8 mouse cellular contexts compared by ENCODE assay signal in the genomic region with DNA sequence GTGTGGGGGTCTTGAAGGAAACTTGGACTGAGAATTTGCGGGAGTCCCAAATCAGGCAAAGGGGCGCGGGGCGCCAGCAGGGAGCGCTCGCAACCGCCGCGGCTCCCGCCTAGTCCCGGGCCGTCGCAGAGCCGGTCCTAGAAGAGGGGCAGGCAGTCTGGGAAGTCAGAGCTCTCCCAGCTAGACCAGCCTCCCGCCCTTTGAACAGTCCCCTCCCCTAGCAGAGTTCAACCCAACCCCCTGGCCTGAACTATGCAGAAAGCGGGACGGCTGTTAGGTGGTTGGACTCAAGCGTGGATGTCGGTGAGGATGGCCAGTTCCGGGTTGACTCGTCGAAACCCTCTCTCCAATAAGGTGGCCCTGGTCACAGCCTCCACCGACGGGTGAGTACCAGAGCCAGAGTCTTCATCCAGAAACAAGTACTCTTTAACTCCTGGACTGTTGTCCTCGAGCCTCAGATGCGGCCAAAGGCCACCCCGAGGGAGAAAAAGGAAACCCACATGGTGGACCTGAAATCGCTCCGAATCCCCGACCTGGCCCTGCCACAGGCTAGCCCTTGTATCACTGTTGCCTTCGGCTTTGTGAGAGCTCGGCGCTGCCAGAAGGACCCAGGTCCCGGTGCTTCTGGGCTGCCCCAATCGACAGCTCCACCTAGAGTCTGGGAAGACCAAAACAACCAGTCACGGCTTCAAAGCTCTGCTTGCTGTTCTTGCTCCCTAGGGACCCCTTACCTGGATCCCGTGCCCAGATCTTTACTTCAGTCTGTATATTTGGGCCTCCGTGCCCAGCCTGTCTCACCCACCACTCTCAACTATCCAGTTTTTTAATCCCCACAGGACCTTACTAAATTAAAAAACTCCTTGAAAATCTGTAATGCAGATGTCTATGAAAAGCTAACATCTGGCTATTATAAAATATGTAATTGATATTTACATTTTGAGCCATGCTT. TPM values are rescaled to one million over a fixed set of nuclear protein-coding genes. Genes with fewer than 3 reads are reported as not detected.
DNase-seq lines count a peak whose midpoint lies in the region; ATAC-seq and TF ChIP-seq lines count a peak whose summit lies in the region.

TSS of gene Dhrs4 (plus strand) at position 108 of the 949 bp plus-strand sequence.

- H3K27ac ChIP-seq in heart, embryonic 12.5 days (ENCODE audit: poor library complexity, severe bottlenecking), result peak within 1 kb of the TSS; percentile 63
- peak within 1 kb of the TSS; percentile 92 for H3K27ac ChIP-seq in kidney, postnatal 0 days
- H3K27ac ChIP-seq in liver, embryonic 11.5 days (ENCODE audit: low read depth, low read length), result peak within 1 kb of the TSS; percentile 87

- no peaks in the 10 kb centered on the region for H3K27me3 ChIP-seq in heart, embryonic 12.5 days (replicated peaks)
- H3K27me3 ChIP-seq in kidney, postnatal 0 days (ENCODE audit: insufficient read depth, low read length), result no peaks in the 10 kb centered on the region
- H3K27me3 ChIP-seq in liver, embryonic 11.5 days (replicated peaks; ENCODE audit: control insufficient read depth, insufficient read depth, low read length), result no peaks in the 10 kb centered on the region
- H3K27me3 ChIP-seq in myocyte (ENCODE audit: control insufficient read depth, insufficient read depth, insufficient read length), result no peaks in the 10 kb centered on the region

- peak; percentile 95 for ATAC-seq in erythroid progenitor cell, adult 5-6 weeks (replicated peaks; ENCODE audit: low FRiP score, poor library complexity, severe bottlenecking)
- ATAC-seq in heart, embryonic 12.5 days (ENCODE audit: insufficient number of reproducible peaks, low FRiP score), result peak; percentile 96
- ATAC-seq in kidney, postnatal 0 days (replicated peaks; ENCODE audit: low FRiP score, low read depth), result peak; percentile 95
- peak; percentile 94 for ATAC-seq in liver, embryonic 11.5 days (replicated peaks; ENCODE audit: low FRiP score)

- 1% methylated on average over 38 of the region's 38 CpGs for WGBS in heart, embryonic 12.5 days
- under 1% methylated on average over 38 of the region's 38 CpGs for WGBS in kidney, postnatal 0 days
- WGBS in liver, embryonic 11.5 days, result under 1% methylated on average over 38 of the region's 38 CpGs

- H3K4me1 ChIP-seq in heart, embryonic 12.5 days (replicated peaks), result 0 out of 2 replicates have a peak, but pooled peaks cover 4% of the 10 kb centered on the region
- 0 out of 2 replicates have a peak, but pooled peaks cover 6% of the 10 kb centered on the region for H3K4me1 ChIP-seq in kidney, postnatal 0 days (replicated peaks; ENCODE audit: insufficient read depth, low read length)
- peaks cover 26% of the 10 kb centered on the region for H3K4me1 ChIP-seq in liver, embryonic 11.5 days (replicated peaks; ENCODE audit: control insufficient read depth, insufficient read depth, low read length)

- no peaks in the 10 kb centered on the region for H3K9me3 ChIP-seq in heart, embryonic 12.5 days (replicated peaks)
- H3K9me3 ChIP-seq in kidney, postnatal 0 days (replicated peaks; ENCODE audit: low read length), result no peaks in the 10 kb centered on the region
- H3K9me3 ChIP-seq in liver, embryonic 11.5 days (ENCODE audit: control insufficient read depth, low read length), result no peaks in the 10 kb centered on the region

- H3K4me3 ChIP-seq in heart, embryonic 12.5 days, result peak within 1 kb of the TSS; percentile 62
- peak within 1 kb of the TSS; percentile 67 for H3K4me3 ChIP-seq in kidney, postnatal 0 days (replicated peaks; ENCODE audit: low read depth, low read length)
- peak within 1 kb of the TSS; percentile 65 for H3K4me3 ChIP-seq in liver, embryonic 11.5 days (ENCODE audit: low read depth, low read length)
- H3K4me3 ChIP-seq in myocyte, result peak within 1 kb of the TSS; percentile 65

- H3K79me2 ChIP-seq in myocyte (ENCODE audit: control insufficient read depth, insufficient read depth), result no peaks in the 10 kb centered on the region

- H3K36me3 ChIP-seq in heart, embryonic 12.5 days, result peaks cover 15% of the 10 kb centered on the region
- H3K36me3 ChIP-seq in kidney, postnatal 0 days (ENCODE audit: insufficient read depth, low read length), result no peaks in the 10 kb centered on the region
- H3K36me3 ChIP-seq in liver, embryonic 11.5 days (ENCODE audit: control insufficient read depth, insufficient read depth, low read length), result no peaks in the 10 kb centered on the region; the same call in 1 of the 2 replicates
- H3K36me3 ChIP-seq in myocyte (ENCODE audit: control insufficient read depth, insufficient read depth), result no peaks in the 10 kb centered on the region

- H3K9ac ChIP-seq in heart, embryonic 12.5 days, result peak within 1 kb of the TSS; percentile 73
- H3K9ac ChIP-seq in kidney, postnatal 0 days (ENCODE audit: low read depth, low read length), result peak within 1 kb of the TSS; percentile 70
- H3K9ac ChIP-seq in liver, embryonic 11.5 days (ENCODE audit: low read depth, low read length), result peak within 1 kb of the TSS; percentile 93

- H3K4me2 ChIP-seq in heart, embryonic 12.5 days, result peak within 1 kb of the TSS; percentile 70
- H3K4me2 ChIP-seq in kidney, postnatal 0 days (ENCODE audit: low read length), result peak within 1 kb of the TSS; percentile 70
- peak within 1 kb of the TSS; percentile 69 for H3K4me2 ChIP-seq in liver, embryonic 11.5 days
- peak within 1 kb of the TSS; percentile 86 for H3K4me2 ChIP-seq in myocyte (ENCODE audit: low read depth)

- peak; percentile 70 for TF ChIP-seq POLR2A in myocyte (IDR thresholded peaks at IDR 0.05; ENCODE audit: insufficient read length, low read depth)

- peak; percentile 77 for TF ChIP-seq CTCF in kidney, postnatal 0 days (IDR thresholded peaks at IDR 0.05; ENCODE audit: low read depth)

- no peak within 1 kb of the TSS for H3ac ChIP-seq in myocyte (ENCODE audit: control insufficient read depth, insufficient read length)

- DNase-seq in CD4-positive helper T cell, adult 2 months (ENCODE audit: low read depth, low spot score), result peak; percentile 85
- peak; percentile 92 for DNase-seq in brain, adult 2 months (ENCODE audit: low read depth, low spot score)
- DNase-seq in kidney, postnatal 0 days (ENCODE audit: low spot score), result peak; percentile 96
- peak; percentile 83 for DNase-seq in liver, embryonic 11.5 days (ENCODE audit: low spot score)
- DNase-seq in spleen, postnatal 4 days (ENCODE audit: low spot score in 2 of 2), result peak; percentile 83 to 91

TF ChIP-seq in myocyte, 11 proteins besides CTCF, POLR2A, EP300 and RAD21:
- TF ChIP-seq USF1 (IDR thresholded peaks at IDR 0.05; ENCODE audit: low read depth) (no peak), TCF12 (IDR thresholded peaks at IDR 0.05; ENCODE audit: insufficient read depth, poor library complexity, severe bottlenecking) (no peak), E2F4 (IDR thresholded peaks at IDR 0.05; ENCODE audit: insufficient read depth) (no peak), POLR2AphosphoS2 (IDR thresholded peaks at IDR 0.05; ENCODE audit: insufficient read length, low read depth) (no peak), REST (IDR thresholded peaks at IDR 0.05; ENCODE audit: insufficient read depth, insufficient read length) (no peak), MYOG (IDR thresholded peaks at IDR 0.05; ENCODE audit: control insufficient read depth in 1 of 3, insufficient read depth in 1 of 3, insufficient read length in 2 of 3, low read depth in 2 of 3) (no peak), MYOD1 (IDR thresholded peaks at IDR 0.05; ENCODE audit: control insufficient read depth in 1 of 3, insufficient read length in 2 of 3, low read depth in 2 of 3) (no peak), TCF3 (IDR thresholded peaks at IDR 0.05; ENCODE audit: insufficient read length, low read depth) (no peak), MAX (IDR thresholded peaks at IDR 0.05; ENCODE audit: low read depth) (no peak), CEBPB (IDR thresholded peaks at IDR 0.05; ENCODE audit: insufficient read depth, poor library complexity, severe bottlenecking) (no peak), SRF (IDR thresholded peaks at IDR 0.05; ENCODE audit: control insufficient read depth, insufficient read length, low read depth) (no peak)

RNA-seq across cellular contexts. Expression of gene Dhrs4, which starts in this region (rescaled TPM):
- 15.5 and 26.4 TPM in 2 replicates for total RNA-seq in erythroid progenitor cell, adult 5-6 weeks (2015; ENCODE audit: low replicate concordance)
- 21.8 and 34.7 TPM in 2 replicates for total RNA-seq in erythroid progenitor cell, adult 5-6 weeks (2017; ENCODE audit: low replicate concordance)
- 63.3 and 64.5 TPM in 2 replicates for polyA plus RNA-seq in heart, embryonic 12.5 days (2016; fragmentation: Nextera tagmentation; extraction: Ambion mirVana)
- 130 and 144 TPM in 2 replicates for polyA plus RNA-seq in kidney, postnatal 0 days (2015; fragmentation: Nextera tagmentation; extraction: Ambion mirVana)
- 58.7 and 59.4 TPM in 2 replicates for polyA plus RNA-seq in liver, embryonic 11.5 days (2014; fragmentation: Nextera tagmentation; extraction: Ambion mirVana)
- polyA plus RNA-seq in myocyte (2012; fragmentation: generic; extraction: Trizol), result 29.6 TPM

Comparison
In these comparisons a context has a peak if more than half of its experiments do, and no peak if none do; other contexts are left out.
1. Peak in every context shown above with its lines: DNase-seq, ATAC-seq, H3K4me3 ChIP-seq and H3K27ac ChIP-seq.